ENCODE assay signal across 13 mouse cellular contexts in genomic region chr2:4460897-4461296, GRCm38 (mm10).
DNase-seq lines count a peak whose midpoint lies in the region; ATAC-seq and TF ChIP-seq lines count a peak whose summit lies in the region.
"Had no signal": no experiment of that assay in that cellular context is flagged by ENCODE, and none has a peak within 500 bp of the region (broad histone marks: within the 10 kb centered on the region; RNA-seq: fewer than 3 reads in every experiment).

No protein-coding gene starts in this region.

- H3K4me2 ChIP-seq in forebrain, embryonic 14.5 days (ENCODE audit: low read length), result no peak overlapping the region
- no peak overlapping the region for H3K4me2 ChIP-seq in hindbrain, embryonic 16.5 days (ENCODE audit: low read length)
- no peak overlapping the region for H3K4me2 ChIP-seq in hindbrain, postnatal 0 days (ENCODE audit: low read depth, low read length)
- H3K4me2 ChIP-seq: liver, embryonic 12.5 days had no signal

- H3K36me3 ChIP-seq in forebrain, embryonic 10.5 days (replicated peaks), result no peaks in the 10 kb centered on the region; the same call in 1 of the 2 replicates
- no peaks in the 10 kb centered on the region for H3K36me3 ChIP-seq in forebrain, embryonic 14.5 days (ENCODE audit: control insufficient read depth, insufficient read depth, low read length)
- H3K36me3 ChIP-seq in hindbrain, embryonic 10.5 days, result peaks cover 7% of the 10 kb centered on the region; the same call in 1 of the 2 replicates
- H3K36me3 ChIP-seq in hindbrain, embryonic 16.5 days (ENCODE audit: control insufficient read depth, insufficient read depth, low read length), result no peaks in the 10 kb centered on the region
- H3K36me3 ChIP-seq in hindbrain, postnatal 0 days (ENCODE audit: insufficient read depth, low read length), result no peaks in the 10 kb centered on the region
- H3K36me3 ChIP-seq: liver, embryonic 12.5 days had no signal

- no peak for DNase-seq in forebrain, embryonic 10.5 days (ENCODE audit: extremely low spot score, low spot score)
- DNase-seq in forebrain, embryonic 14.5 days (ENCODE audit: low spot score), result no peak
- DNase-seq in hindbrain, embryonic 10.5 days (ENCODE audit: low spot score), result peak; percentile 34
- DNase-seq in Muller cell, postnatal 12 days (ENCODE audit: inconsistent ontology term), result peak; percentile 72
- DNase-seq in hindbrain, postnatal 0 days (ENCODE audit: low spot score), result no peak
- no peak for DNase-seq in layer of hippocampus, postnatal 36 days
- DNase-seq in T-cell, adult 2 months (ENCODE audit: low spot score), result no peak
- DNase-seq: adrenal gland, postnatal 25 days; kidney, adult 11 months had no signal

- WGBS in forebrain, embryonic 10.5 days, result 60% methylated on average over 5 of the region's 5 CpGs
- 62% methylated on average over 5 of the region's 5 CpGs for WGBS in forebrain, embryonic 14.5 days
- WGBS in hindbrain, embryonic 10.5 days, result 41% methylated on average over 5 of the region's 5 CpGs
- WGBS in hindbrain, embryonic 16.5 days, result 63% methylated on average over 5 of the region's 5 CpGs
- WGBS in hindbrain, postnatal 0 days, result 53% methylated on average over 5 of the region's 5 CpGs

- no peak overlapping the region for H3K9ac ChIP-seq in forebrain, embryonic 14.5 days (ENCODE audit: low read length)
- no peak overlapping the region for H3K9ac ChIP-seq in hindbrain, embryonic 16.5 days (ENCODE audit: low read depth, low read length)
- H3K9ac ChIP-seq in hindbrain, postnatal 0 days (replicated peaks; ENCODE audit: low read length), result no peak overlapping the region
- H3K9ac ChIP-seq: liver, embryonic 12.5 days had no signal

- no peak for ATAC-seq in forebrain, embryonic 14.5 days
- no peak for ATAC-seq in hindbrain, embryonic 16.5 days
- 0 out of 2 replicates have a peak, but pooled peaks have one; percentile 46 for ATAC-seq in hindbrain, postnatal 0 days
- ATAC-seq: liver, embryonic 12.5 days had no signal

- peak overlapping the region; percentile 80 for H3K27ac ChIP-seq in forebrain, embryonic 10.5 days
- no peak overlapping the region for H3K27ac ChIP-seq in forebrain, embryonic 14.5 days (ENCODE audit: low read depth, low read length)
- peak overlapping the region; percentile 83 for H3K27ac ChIP-seq in hindbrain, embryonic 10.5 days
- no peak overlapping the region for H3K27ac ChIP-seq in hindbrain, embryonic 16.5 days (ENCODE audit: low read depth, low read length)
- H3K27ac ChIP-seq in hindbrain, postnatal 0 days, result no peak overlapping the region
- H3K27ac ChIP-seq: left cerebral cortex, adult 2 months; liver, embryonic 12.5 days had no signal

- no peaks in the 10 kb centered on the region for H3K9me3 ChIP-seq in forebrain, embryonic 10.5 days
- no peaks in the 10 kb centered on the region for H3K9me3 ChIP-seq in forebrain, embryonic 14.5 days (replicated peaks; ENCODE audit: control insufficient read depth, low read length)
- no peaks in the 10 kb centered on the region for H3K9me3 ChIP-seq in hindbrain, embryonic 10.5 days
- no peaks in the 10 kb centered on the region for H3K9me3 ChIP-seq in hindbrain, embryonic 16.5 days (ENCODE audit: control insufficient read depth, low read length)
- H3K9me3 ChIP-seq in hindbrain, postnatal 0 days (ENCODE audit: low read length), result no peaks in the 10 kb centered on the region
- H3K9me3 ChIP-seq: liver, embryonic 12.5 days had no signal

- no peak overlapping the region for H3K4me3 ChIP-seq in forebrain, embryonic 10.5 days
- H3K4me3 ChIP-seq in forebrain, embryonic 14.5 days (ENCODE audit: low read depth, low read length), result no peak overlapping the region
- H3K4me3 ChIP-seq in hindbrain, embryonic 10.5 days, result no peak overlapping the region
- no peak overlapping the region for H3K4me3 ChIP-seq in hindbrain, embryonic 16.5 days (ENCODE audit: low read length)
- no peak overlapping the region for H3K4me3 ChIP-seq in hindbrain, postnatal 0 days (ENCODE audit: low read length)
- H3K4me3 ChIP-seq: erythroblast, embryonic 14.5 days; left cerebral cortex, adult 2 months; liver, embryonic 12.5 days had no signal

- H3K4me1 ChIP-seq in forebrain, embryonic 10.5 days, result peaks cover 56% of the 10 kb centered on the region
- H3K4me1 ChIP-seq in forebrain, embryonic 14.5 days (ENCODE audit: control insufficient read depth, insufficient read depth, low read length), result peaks cover 27% of the 10 kb centered on the region
- H3K4me1 ChIP-seq in hindbrain, embryonic 10.5 days (replicated peaks), result peaks cover 72% of the 10 kb centered on the region
- H3K4me1 ChIP-seq in hindbrain, embryonic 16.5 days (ENCODE audit: control insufficient read depth, insufficient read depth, low read depth, low read length), result peaks cover 30% of the 10 kb centered on the region
- 0 out of 2 replicates have a peak, but pooled peaks cover 19% of the 10 kb centered on the region for H3K4me1 ChIP-seq in hindbrain, postnatal 0 days (ENCODE audit: insufficient read depth, low read length)

- no peak for TF ChIP-seq CTCF in hindbrain, postnatal 0 days (IDR thresholded peaks at IDR 0.05; ENCODE audit: low read depth)

- no peaks in the 10 kb centered on the region for H3K27me3 ChIP-seq in forebrain, embryonic 10.5 days (ENCODE audit: poor library complexity, severe bottlenecking)
- no peaks in the 10 kb centered on the region for H3K27me3 ChIP-seq in forebrain, embryonic 14.5 days (replicated peaks; ENCODE audit: control insufficient read depth, insufficient read depth, low read length)
- no peaks in the 10 kb centered on the region for H3K27me3 ChIP-seq in hindbrain, embryonic 10.5 days (ENCODE audit: insufficient read depth, poor library complexity, severe bottlenecking)
- no peaks in the 10 kb centered on the region for H3K27me3 ChIP-seq in hindbrain, embryonic 16.5 days (replicated peaks; ENCODE audit: control insufficient read depth, insufficient read depth, low read length)
- no peaks in the 10 kb centered on the region for H3K27me3 ChIP-seq in hindbrain, postnatal 0 days (ENCODE audit: insufficient read depth, low read length)
- H3K27me3 ChIP-seq: liver, embryonic 12.5 days had no signal

Comparison
In these comparisons a context has a peak if more than half of its experiments do, and no peak if none do; other contexts are left out.
1. DNase-seq: peak in hindbrain, embryonic 10.5 days (single experiment) and Muller cell, postnatal 12 days (single experiment); none in forebrain, embryonic 10.5 days (single experiment), forebrain, embryonic 14.5 days (single experiment), hindbrain, postnatal 0 days (single experiment), layer of hippocampus, postnatal 36 days (0 of 2) and T-cell, adult 2 months (single experiment).
2. H3K27ac ChIP-seq: peak in forebrain, embryonic 10.5 days (single experiment) and hindbrain, embryonic 10.5 days (single experiment); none in forebrain, embryonic 14.5 days (single experiment), hindbrain, embryonic 16.5 days (single experiment) and hindbrain, postnatal 0 days (single experiment).